Mouse (Mus musculus) heart, postnatal 0 days (tissue): Measurements from ENCODE around the gene Fbxw11.

Source experiments
- CTCF ChIP-seq: IDR thresholded peaks from 2 replicates; pipeline ENCODE4 v1.5.1; 2016; ENCODE audit warnings: antibody characterized with exemption, control low read depth, low read depth
- EP300 ChIP-seq: IDR thresholded peaks from 2 replicates; pipeline ENCODE4 v1.6.1; 2016; ENCODE audit warnings: antibody characterized with exemption, low read depth

DNA sequence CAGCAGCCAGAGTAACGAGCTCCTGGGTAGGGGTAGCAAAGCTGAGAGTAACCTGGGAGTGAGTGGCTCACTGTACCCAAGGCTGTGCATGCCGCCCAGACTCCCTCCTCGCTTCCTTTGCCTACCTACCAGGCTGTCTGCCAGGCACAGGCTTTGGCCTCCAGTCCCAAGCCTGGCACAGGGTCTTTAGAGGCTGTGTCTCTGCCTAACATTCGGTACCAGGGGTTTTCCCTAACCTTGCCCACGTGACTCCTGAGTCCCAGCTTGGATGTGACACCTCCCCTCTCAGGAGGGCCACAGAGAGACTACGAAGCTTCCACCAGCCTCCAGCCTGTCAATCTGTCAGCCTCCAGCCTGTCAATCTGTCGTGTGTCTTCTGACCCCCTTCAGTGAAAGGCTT lies 49.4 kb upstream of the Fbxw11 start:
- TF ChIP-seq CTCF, result no peak
- TF ChIP-seq EP300, result no peak
